11 mouse cellular contexts compared by ENCODE assay signal in genomic region chr8:103492914-103493517, GRCm38 (mm10).
DNase-seq lines count a peak whose midpoint lies in the region; ATAC-seq and TF ChIP-seq lines count a peak whose summit lies in the region.
"Had no signal": no experiment of that assay in that cellular context is flagged by ENCODE, and none has a peak within 500 bp of the region (broad histone marks: within the 10 kb centered on the region; RNA-seq: fewer than 3 reads in every experiment).

No protein-coding gene starts in this region.

- H3K9me3 ChIP-seq in kidney, embryonic 15.5 days (replicated peaks): no peaks in the 10 kb centered on the region
- H3K9me3 ChIP-seq in stomach, postnatal 0 days (ENCODE audit: control insufficient read depth, low read length): no peaks in the 10 kb centered on the region
- no peaks in the 10 kb centered on the region for H3K9me3 ChIP-seq in hindbrain, embryonic 14.5 days (ENCODE audit: control insufficient read depth, low read length)

- H3K27me3 ChIP-seq in kidney, embryonic 15.5 days: no peaks in the 10 kb centered on the region
- no peaks in the 10 kb centered on the region for H3K27me3 ChIP-seq in stomach, postnatal 0 days (ENCODE audit: control insufficient read depth, insufficient read depth, low read length)
- H3K27me3 ChIP-seq in hindbrain, embryonic 14.5 days (ENCODE audit: control insufficient read depth, insufficient read depth, low read length): no peaks in the 10 kb centered on the region

- DNase-seq in embryo, embryonic 11 days: peak; percentile 14
- DNase-seq in embryo, embryonic 10.5 days (ENCODE audit: low spot score): no peak
- peak; percentile 3 for DNase-seq in ovary, adult 18-20 months (ENCODE audit: low spot score)
- DNase-seq in ovary, postnatal 10 days (ENCODE audit: low spot score): no peak
- peak; percentile 16 for DNase-seq in stomach, postnatal 0 days (ENCODE audit: low spot score)
- no peak for DNase-seq in right cerebral cortex, postnatal 25 days
- DNase-seq in hindbrain, embryonic 14.5 days (ENCODE audit: low spot score): no peak
- DNase-seq: adrenal gland, postnatal 10 days; forebrain, postnatal 0 days had no signal

- H3K4me1 ChIP-seq in kidney, embryonic 15.5 days: peaks cover 32% of the 10 kb centered on the region
- no peaks in the 10 kb centered on the region for H3K4me1 ChIP-seq in stomach, postnatal 0 days (replicated peaks; ENCODE audit: control insufficient read depth, insufficient read depth)
- H3K4me1 ChIP-seq in hindbrain, embryonic 14.5 days (replicated peaks; ENCODE audit: control insufficient read depth, insufficient read depth, low read length): no peaks in the 10 kb centered on the region

- TF ChIP-seq CTCF in stomach, postnatal 0 days (IDR thresholded peaks at IDR 0.05; ENCODE audit: low read depth): no peak

- H3K4me2 ChIP-seq in kidney, embryonic 15.5 days: no peak overlapping the region
- no peak overlapping the region for H3K4me2 ChIP-seq in stomach, postnatal 0 days (replicated peaks; ENCODE audit: low read depth)
- H3K4me2 ChIP-seq in hindbrain, embryonic 14.5 days (replicated peaks): no peak overlapping the region

- H3K9ac ChIP-seq in kidney, embryonic 15.5 days: no peak overlapping the region
- no peak overlapping the region for H3K9ac ChIP-seq in stomach, postnatal 0 days (ENCODE audit: low read length)
- no peak overlapping the region for H3K9ac ChIP-seq in hindbrain, embryonic 14.5 days
- H3K9ac ChIP-seq: forebrain, postnatal 0 days had no signal

- H3K36me3 ChIP-seq in kidney, embryonic 15.5 days: no peaks in the 10 kb centered on the region
- no peaks in the 10 kb centered on the region for H3K36me3 ChIP-seq in stomach, postnatal 0 days (ENCODE audit: control insufficient read depth, insufficient read depth, low read length)
- H3K36me3 ChIP-seq in hindbrain, embryonic 14.5 days (replicated peaks; ENCODE audit: control insufficient read depth, insufficient read depth): no peaks in the 10 kb centered on the region

- peak overlapping the region; percentile 68 for H3K27ac ChIP-seq in kidney, embryonic 15.5 days
- no peak overlapping the region for H3K27ac ChIP-seq in stomach, postnatal 0 days (replicated peaks)
- no peak overlapping the region for H3K27ac ChIP-seq in hindbrain, embryonic 14.5 days

- WGBS in kidney, embryonic 15.5 days: 33% methylated on average over 7 of the region's 7 CpGs
- 38% methylated on average over 7 of the region's 7 CpGs for WGBS in stomach, postnatal 0 days
- WGBS in hindbrain, embryonic 14.5 days: 91% methylated on average over 7 of the region's 7 CpGs

- TF ChIP-seq EP300 in stomach, postnatal 0 days (optimal IDR thresholded peaks at IDR 0.05): peak; percentile 16

- H3K4me3 ChIP-seq in kidney, embryonic 15.5 days (replicated peaks): no peak overlapping the region
- no peak overlapping the region for H3K4me3 ChIP-seq in stomach, postnatal 0 days (ENCODE audit: low read depth, low read length)
- no peak overlapping the region for H3K4me3 ChIP-seq in hindbrain, embryonic 14.5 days (replicated peaks; ENCODE audit: low read length)

- ATAC-seq in kidney, embryonic 15.5 days (replicated peaks; ENCODE audit: low FRiP score): peak; percentile 61; the same call in 1 of the 2 replicates
- ATAC-seq in stomach, postnatal 0 days (ENCODE audit: low FRiP score, low TSS enrichment): peak; percentile 38; the same call in 1 of the 2 replicates
- no peak for ATAC-seq in hindbrain, embryonic 14.5 days (ENCODE audit: low FRiP score)
- ATAC-seq: forebrain, postnatal 0 days; hindbrain, embryonic 16.5 days had no signal

Comparison
In these comparisons a context has a peak if more than half of its experiments do, and no peak if none do; other contexts are left out.
1. DNase-seq: peak in embryo, embryonic 11 days (single experiment), ovary, adult 18-20 months (single experiment) and stomach, postnatal 0 days (single experiment); none in embryo, embryonic 10.5 days (single experiment), ovary, postnatal 10 days (single experiment), right cerebral cortex, postnatal 25 days (single experiment) and hindbrain, embryonic 14.5 days (single experiment).